Mouse (Mus musculus): ENCODE results near the gene Fgg. TPM values are rescaled to one million over a fixed set of nuclear protein-coding genes. Genes with fewer than 3 reads are reported as not detected.

Gene Fgg
- polyA plus RNA-seq, 1 experiment from 2014 or later: 40.7 TPM

DNA sequence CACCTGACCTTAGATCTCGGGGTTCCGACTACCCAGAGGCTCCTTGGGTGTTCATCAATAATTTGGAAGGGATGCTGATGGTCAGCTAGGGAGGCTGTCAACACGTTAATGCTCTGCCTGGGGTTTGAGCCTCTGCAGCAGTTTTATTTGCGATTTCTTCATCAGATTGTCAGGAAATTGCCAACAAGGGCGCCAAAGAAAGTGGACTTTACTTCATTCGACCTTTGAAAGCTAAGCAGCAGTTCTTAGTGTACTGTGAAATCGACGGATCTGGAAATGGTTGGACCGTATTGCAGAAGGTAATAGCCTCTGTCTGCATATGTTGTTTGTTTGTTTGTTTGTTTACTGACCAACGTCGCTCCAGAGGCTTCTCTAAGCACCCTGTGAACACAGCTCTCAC is 2.8 kb downstream of the Fgg start:
- DNase-seq (ENCODE audit: low spot score): no peak
- H3K4me3 ChIP-seq: no peak overlapping the region
- no peak overlapping the region for H3K27ac ChIP-seq
- H3K27me3 ChIP-seq (ENCODE audit: insufficient read depth, poor library complexity, severe bottlenecking): no peaks in the 10 kb centered on the region; the same call in 1 of the 2 replicates
- no peaks in the 10 kb centered on the region for H3K36me3 ChIP-seq
- H3K4me1 ChIP-seq: no peaks in the 10 kb centered on the region
- WGBS: 75% methylated on average over 11 of the region's 11 CpGs
- H3K9me3 ChIP-seq: no peaks in the 10 kb centered on the region

DNA sequence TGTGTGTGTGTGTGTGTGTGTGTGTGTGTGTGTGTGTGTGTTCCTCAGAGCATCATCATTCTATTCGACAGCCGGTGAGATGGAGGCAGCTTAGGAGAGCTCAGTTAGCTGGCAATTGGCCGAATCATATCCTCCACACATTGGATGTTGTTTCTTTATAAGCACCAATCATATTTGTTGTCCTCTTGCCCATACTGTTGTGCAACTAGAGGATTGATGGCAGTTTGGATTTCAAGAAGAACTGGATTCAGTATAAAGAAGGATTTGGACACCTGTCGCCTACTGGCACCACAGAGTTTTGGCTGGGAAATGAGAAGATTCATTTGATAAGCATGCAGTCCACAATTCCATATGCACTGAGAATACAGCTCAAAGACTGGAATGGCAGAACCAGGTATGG is 3.6 kb downstream of the Fgg start:
- WGBS: 89% methylated on average over 4 of the region's 4 CpGs
- Histone ChIP-seq H3K4me3 (no peak overlapping the region), H3K4me1 (no peaks in the 10 kb centered on the region), H3K36me3 (no peaks in the 10 kb centered on the region), H3K9me3 (no peaks in the 10 kb centered on the region), H3K27ac (no peak overlapping the region), H3K27me3 (ENCODE audit: insufficient read depth, poor library complexity, severe bottlenecking) (no peaks in the 10 kb centered on the region; the same call in 1 of the 2 replicates)
- no peak for DNase-seq (ENCODE audit: low spot score)

DNA sequence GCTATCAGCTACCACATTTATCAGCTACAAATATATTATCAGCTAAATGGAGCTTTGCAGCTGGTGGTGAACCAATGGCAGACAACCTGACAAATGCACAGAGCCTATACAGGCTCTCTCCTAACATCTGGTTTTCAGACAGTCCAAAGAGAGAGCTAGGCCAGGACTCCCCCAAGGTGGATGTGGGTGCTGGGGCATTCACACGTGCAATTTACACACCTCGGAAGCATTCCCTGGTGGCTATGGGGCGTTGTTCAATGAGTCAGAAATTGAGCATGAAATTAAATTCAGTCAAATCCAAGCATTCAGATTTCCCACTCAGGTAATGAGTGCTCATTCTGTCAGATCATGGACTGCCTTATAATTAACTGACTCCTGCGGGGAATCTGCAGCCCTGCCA is 4.0 kb downstream of the Fgg start:
- WGBS: 79% methylated on average over 4 of the region's 4 CpGs
- no peaks in the 10 kb centered on the region for H3K9me3 ChIP-seq
- no peaks in the 10 kb centered on the region for H3K36me3 ChIP-seq
- H3K4me3 ChIP-seq: no peak overlapping the region
- no peak for DNase-seq (ENCODE audit: low spot score)
- no peaks in the 10 kb centered on the region for H3K4me1 ChIP-seq
- no peak overlapping the region for H3K27ac ChIP-seq
- H3K27me3 ChIP-seq (ENCODE audit: insufficient read depth, poor library complexity, severe bottlenecking): no peaks in the 10 kb centered on the region; the same call in 1 of the 2 replicates

DNA sequence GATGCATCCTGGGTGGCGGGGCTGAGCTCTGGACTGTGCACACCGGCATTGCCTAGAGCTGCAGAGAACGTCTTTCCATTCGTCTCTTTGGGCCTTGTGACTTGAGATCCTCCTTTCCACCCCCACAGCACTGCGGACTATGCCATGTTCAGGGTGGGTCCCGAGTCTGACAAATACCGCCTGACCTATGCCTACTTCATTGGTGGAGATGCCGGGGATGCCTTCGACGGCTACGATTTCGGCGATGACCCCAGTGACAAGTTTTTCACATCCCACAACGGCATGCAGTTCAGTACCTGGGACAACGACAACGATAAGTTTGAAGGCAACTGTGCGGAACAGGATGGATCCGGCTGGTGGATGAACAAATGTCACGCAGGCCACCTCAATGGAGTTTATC is 5.1 kb downstream of the Fgg start:
- no peak overlapping the region for H3K27ac ChIP-seq
- no peak overlapping the region for H3K4me3 ChIP-seq
- WGBS: 88% methylated on average over 19 of the region's 19 CpGs

DNA sequence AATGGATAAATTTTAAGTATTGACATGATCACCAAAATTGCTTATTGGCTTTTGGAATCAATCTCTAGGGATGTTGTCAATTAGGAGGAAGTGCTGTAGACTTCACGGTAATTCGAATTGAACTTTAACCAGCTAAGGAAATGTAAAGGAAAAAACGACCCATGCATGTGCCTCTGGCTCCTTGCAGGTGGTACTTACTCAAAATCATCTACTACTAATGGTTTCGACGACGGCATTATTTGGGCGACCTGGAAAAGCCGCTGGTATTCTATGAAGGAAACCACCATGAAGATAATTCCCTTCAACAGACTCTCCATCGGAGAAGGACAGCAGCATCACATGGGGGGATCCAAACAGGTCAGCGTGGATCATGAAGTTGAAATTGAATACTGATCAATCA is 6.4 kb downstream of the Fgg start:
- no peaks in the 10 kb centered on the region for H3K36me3 ChIP-seq
- H3K9me3 ChIP-seq: no peaks in the 10 kb centered on the region
- H3K4me3 ChIP-seq: no peak overlapping the region
- no peaks in the 10 kb centered on the region for H3K27me3 ChIP-seq (ENCODE audit: insufficient read depth, poor library complexity, severe bottlenecking)
- 84% methylated on average over 10 of the region's 10 CpGs for WGBS
- no peaks in the 10 kb centered on the region for H3K4me1 ChIP-seq
- no peak overlapping the region for H3K27ac ChIP-seq
- DNase-seq (ENCODE audit: low spot score): no peak

More for the DNA sequence above, 5.1 kb downstream of the Fgg start:
- Histone ChIP-seq H3K27me3 (ENCODE audit: insufficient read depth, poor library complexity, severe bottlenecking) (no peaks in the 10 kb centered on the region; the same call in 1 of the 2 replicates), H3K9me3 (no peaks in the 10 kb centered on the region), H3K4me1 (no peaks in the 10 kb centered on the region), H3K36me3 (no peaks in the 10 kb centered on the region)
- no peak for DNase-seq (ENCODE audit: low spot score)

DNA sequence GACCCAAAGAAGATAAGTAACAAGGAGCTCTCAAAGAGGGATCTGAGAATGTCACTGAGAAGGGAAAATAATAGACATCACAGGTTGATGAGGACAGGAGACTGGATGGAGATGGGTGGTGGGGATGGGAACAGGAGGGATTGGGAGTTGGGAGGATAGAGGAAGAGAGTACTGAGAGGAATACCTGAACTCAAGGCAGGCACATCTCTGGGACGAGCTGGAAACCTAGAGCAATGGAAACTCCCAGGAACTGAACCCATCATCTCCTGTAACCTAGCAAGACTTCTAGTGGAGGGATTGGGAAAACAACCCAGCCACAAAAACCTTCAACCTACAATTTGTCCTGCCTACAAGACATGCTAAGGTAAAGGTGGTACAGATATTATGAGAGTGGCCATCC is 8.7 kb downstream of the Fgg start:
- Histone ChIP-seq H3K4me1 (no peaks in the 10 kb centered on the region), H3K27ac (no peak overlapping the region), H3K36me3 (no peaks in the 10 kb centered on the region), H3K9me3 (no peaks in the 10 kb centered on the region), H3K4me3 (no peak overlapping the region), H3K27me3 (ENCODE audit: insufficient read depth, poor library complexity, severe bottlenecking) (no peaks in the 10 kb centered on the region)
- no peak for DNase-seq (ENCODE audit: low spot score)
- 73% methylated on average over 1 of the region's 1 CpGs for WGBS

DNA sequence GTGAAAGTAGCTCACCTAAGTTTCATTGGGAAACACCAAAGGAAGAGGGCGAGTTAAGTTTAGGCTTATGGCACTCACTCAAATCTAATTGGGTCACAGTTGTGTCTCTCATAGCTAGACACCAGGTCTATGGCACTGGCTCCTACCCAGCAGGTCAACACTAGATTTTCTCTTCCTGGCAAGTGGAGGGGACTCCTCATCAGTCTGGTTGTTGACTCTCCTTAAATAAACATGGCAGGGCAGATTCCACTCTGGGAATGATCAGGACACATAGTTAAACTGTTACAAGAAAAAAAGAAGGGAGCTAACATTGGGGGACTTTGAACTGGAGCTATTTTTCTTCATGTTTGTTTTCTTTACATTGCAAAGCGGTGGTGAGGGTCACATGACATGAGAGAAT is 12.9 kb downstream of the Fgg start:
- no peak for DNase-seq (ENCODE audit: low spot score)
- Histone ChIP-seq H3K27ac (no peak overlapping the region), H3K27me3 (ENCODE audit: insufficient read depth, poor library complexity, severe bottlenecking) (no peaks in the 10 kb centered on the region), H3K4me1 (no peaks in the 10 kb centered on the region), H3K36me3 (no peaks in the 10 kb centered on the region), H3K4me3 (no peak overlapping the region), H3K9me3 (no peaks in the 10 kb centered on the region)
- 77% methylated on average over 2 of the region's 2 CpGs for WGBS

DNA sequence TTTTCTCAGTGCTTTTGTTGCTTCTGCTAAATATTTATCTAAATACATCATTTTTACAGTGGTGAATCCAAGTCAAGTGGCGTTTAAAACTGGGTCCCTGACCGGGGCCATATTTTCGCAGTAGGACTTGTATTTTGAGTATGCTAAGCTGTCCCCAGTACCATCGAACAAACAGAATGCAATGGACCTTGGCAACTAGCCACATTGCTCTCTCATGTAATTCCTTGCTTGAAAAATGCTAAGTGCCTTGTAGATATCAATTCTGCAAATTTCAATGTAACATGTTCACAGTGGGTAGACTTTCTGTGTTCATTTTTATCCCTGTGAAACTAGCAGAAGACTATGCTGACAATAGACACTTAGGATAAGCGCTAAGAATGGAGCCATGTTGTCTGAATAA is 13.7 kb downstream of the Fgg start:
- H3K36me3 ChIP-seq: no peaks in the 10 kb centered on the region
- DNase-seq (ENCODE audit: low spot score): no peak
- no peaks in the 10 kb centered on the region for H3K9me3 ChIP-seq
- H3K27ac ChIP-seq: no peak overlapping the region
- H3K4me1 ChIP-seq: no peaks in the 10 kb centered on the region
- no peaks in the 10 kb centered on the region for H3K27me3 ChIP-seq (ENCODE audit: insufficient read depth, poor library complexity, severe bottlenecking)
- WGBS: 89% methylated on average over 5 of the region's 5 CpGs
- no peak overlapping the region for H3K4me3 ChIP-seq

DNA sequence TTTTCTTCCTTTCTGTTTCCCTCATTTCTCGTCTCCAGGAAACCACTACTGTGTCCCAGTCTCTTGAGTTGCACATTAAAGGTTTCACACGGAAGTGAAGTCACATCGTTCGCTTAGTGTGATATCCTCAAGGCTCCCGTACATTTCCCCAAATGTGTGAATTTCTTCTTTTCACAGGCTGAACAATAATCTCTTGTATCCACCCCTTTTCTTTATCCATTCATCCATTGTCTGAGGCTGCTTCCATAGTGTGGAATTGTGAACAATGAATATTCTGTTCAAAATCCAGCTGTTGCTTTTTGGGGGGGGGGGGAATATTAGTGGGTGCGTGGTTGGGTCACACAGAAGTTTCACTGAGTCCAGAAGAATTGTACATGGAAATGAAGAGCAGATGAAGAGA is 17.5 kb downstream of the Fgg start:
- no peak overlapping the region for H3K4me3 ChIP-seq
- DNase-seq (ENCODE audit: low spot score): no peak
- H3K4me1 ChIP-seq: no peaks in the 10 kb centered on the region
- no peaks in the 10 kb centered on the region for H3K27me3 ChIP-seq (ENCODE audit: insufficient read depth, poor library complexity, severe bottlenecking)
- H3K9me3 ChIP-seq: no peaks in the 10 kb centered on the region
- 81% methylated on average over 6 of the region's 6 CpGs for WGBS
- H3K27ac ChIP-seq: no peak overlapping the region
- H3K36me3 ChIP-seq: no peaks in the 10 kb centered on the region

DNA sequence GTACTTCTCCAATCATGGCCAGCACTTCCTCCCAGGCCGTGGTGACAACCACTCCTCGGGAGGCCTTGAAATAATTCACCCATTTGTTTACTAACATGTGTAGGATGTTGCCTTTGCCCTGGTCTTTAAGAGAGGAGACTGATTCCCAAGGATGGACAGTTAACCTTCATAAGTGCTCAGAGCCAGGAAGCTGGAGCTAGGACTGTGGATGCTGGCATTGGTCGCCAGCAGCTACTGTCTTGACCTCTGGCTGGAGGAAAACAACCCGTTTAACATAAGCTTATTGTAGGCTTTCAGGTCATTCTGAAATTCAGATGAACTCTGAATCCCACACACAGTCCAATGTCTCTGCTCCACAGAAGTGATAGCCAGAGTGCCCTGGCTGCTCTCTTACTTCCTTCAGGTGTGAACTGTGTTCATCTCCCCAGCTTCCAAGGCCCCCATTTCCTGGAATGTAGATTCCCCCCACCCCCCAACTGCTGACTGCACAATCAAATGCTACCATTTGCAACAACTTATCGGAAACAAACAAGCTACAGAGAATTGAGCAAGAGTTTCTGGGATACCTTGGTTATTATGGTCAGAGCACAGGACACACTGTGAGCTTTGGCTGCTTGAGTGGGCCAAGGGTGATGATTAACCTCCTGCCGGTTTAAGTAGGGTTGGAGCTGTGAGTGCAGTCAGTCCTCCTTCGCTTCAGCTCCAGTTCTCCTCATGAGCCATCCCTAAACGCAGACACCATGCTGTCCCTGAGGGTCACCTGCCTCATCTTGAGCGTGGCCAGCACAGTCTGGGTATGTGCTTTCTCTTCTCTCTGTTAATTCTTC is 18.2 kb downstream of the Fgg start, which contains the start of gene Fga:
Gene Fga, plus strand, starts transcription at position 602 of the 827 bp plus-strand sequence.
- Histone ChIP-seq H3K4me1 (no peaks in the 10 kb centered on the region), H3K27me3 (ENCODE audit: insufficient read depth, poor library complexity, severe bottlenecking) (no peaks in the 10 kb centered on the region), H3K9me3 (no peaks in the 10 kb centered on the region), H3K27ac (no peak within 1 kb of the TSS), H3K4me3 (no peak within 1 kb of the TSS), H3K36me3 (no peaks in the 10 kb centered on the region)
- WGBS: 74% methylated on average over 9 of the region's 9 CpGs
- no peak for DNase-seq (ENCODE audit: low spot score)

DNA sequence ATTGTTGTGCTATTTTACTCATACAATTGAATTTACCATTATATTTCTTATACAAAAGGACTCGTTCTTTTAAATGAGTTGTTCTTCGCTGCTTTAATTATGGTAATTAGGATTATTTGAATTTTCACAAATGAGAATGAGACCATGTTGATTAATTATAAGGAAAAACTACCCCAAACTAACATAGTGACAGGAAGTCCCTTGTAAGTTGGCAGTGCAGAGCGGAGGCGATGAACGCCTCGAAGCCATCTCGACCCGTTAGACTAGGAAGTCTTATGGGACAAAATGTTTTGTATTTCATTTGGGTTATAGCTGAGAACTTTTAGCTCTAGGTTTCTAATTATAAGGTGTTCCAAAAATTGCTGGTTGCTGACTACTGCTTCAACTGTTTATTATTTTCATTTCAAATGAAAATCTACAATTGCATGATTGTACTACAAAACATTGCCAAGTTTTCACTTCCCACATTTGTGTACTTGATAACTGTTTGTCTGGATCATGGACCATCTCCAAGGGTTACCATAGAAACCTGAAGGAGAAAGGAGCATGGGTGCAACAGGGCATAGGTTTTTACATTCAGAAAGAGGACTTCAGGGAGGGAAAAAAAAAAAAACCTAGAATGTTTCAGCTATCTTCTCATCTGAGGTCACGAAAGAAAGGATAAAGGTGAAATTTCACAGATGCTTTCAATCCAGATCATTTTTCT is 20.2 kb downstream of the Fgg start:
- no peaks in the 10 kb centered on the region for H3K9me3 ChIP-seq
- WGBS: 84% methylated on average over 9 of the region's 9 CpGs
- H3K4me3 ChIP-seq: no peak overlapping the region
- H3K4me1 ChIP-seq: no peaks in the 10 kb centered on the region
- no peak overlapping the region for H3K27ac ChIP-seq
- no peaks in the 10 kb centered on the region for H3K36me3 ChIP-seq
- H3K27me3 ChIP-seq (ENCODE audit: insufficient read depth, poor library complexity, severe bottlenecking): no peaks in the 10 kb centered on the region
- no peak for DNase-seq (ENCODE audit: low spot score)

DNA sequence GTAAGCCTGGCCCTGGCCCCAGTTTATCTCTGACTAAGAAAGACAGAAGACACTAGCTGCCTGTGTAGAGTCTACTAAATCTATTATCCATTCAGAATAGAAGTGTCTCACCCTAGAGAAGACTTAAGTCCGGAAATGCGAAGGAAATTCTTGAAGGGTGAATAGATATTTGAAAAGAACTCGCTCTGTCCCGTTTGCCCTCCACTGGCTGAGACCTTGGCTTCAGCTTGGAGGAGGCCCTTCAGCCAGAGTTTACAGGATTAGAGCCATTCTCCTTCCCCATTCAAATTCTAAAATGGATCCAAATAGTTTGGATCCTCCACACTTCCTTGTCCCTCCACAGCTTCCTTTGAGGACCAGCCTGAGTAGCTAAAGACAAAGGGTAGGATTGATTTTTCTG is 22.8 kb downstream of the Fgg start:
- Histone ChIP-seq H3K36me3 (no peaks in the 10 kb centered on the region), H3K4me1 (no peaks in the 10 kb centered on the region), H3K9me3 (no peaks in the 10 kb centered on the region), H3K27ac (no peak overlapping the region), H3K27me3 (ENCODE audit: insufficient read depth, poor library complexity, severe bottlenecking) (0 out of 2 replicates have a peak, but pooled peaks cover 3% of the 10 kb centered on the region), H3K4me3 (no peak overlapping the region)
- WGBS: 86% methylated on average over 4 of the region's 4 CpGs
- DNase-seq (ENCODE audit: low spot score): no peak

DNA sequence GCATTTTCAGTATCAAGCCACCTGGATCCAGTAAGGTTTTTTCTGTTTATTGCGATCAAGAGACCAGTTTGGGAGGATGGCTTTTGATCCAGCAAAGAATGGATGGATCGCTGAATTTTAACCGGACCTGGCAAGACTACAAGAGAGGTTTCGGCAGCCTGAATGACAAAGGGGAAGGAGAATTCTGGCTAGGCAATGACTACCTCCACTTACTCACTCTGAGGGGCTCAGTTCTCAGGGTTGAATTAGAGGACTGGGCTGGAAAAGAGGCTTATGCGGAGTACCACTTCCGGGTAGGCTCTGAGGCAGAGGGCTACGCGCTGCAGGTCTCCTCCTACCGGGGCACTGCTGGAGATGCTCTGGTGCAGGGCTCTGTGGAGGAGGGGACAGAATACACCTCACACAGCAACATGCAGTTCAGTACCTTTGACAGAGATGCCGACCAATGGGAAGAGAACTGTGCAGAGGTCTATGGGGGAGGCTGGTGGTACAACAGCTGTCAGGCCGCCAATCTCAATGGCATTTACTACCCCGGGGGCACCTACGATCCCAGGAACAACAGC is 25.3 kb downstream of the Fgg start:
- H3K4me1 ChIP-seq: no peaks in the 10 kb centered on the region
- no peak for DNase-seq (ENCODE audit: low spot score)
- 43% methylated on average over 13 of the region's 13 CpGs for WGBS
- no peaks in the 10 kb centered on the region for H3K36me3 ChIP-seq
- 0 out of 2 replicates have a peak, but pooled peaks cover 3% of the 10 kb centered on the region for H3K27me3 ChIP-seq (ENCODE audit: insufficient read depth, poor library complexity, severe bottlenecking)
- H3K9me3 ChIP-seq: no peaks in the 10 kb centered on the region
- peak overlapping the region; percentile 24 for H3K4me3 ChIP-seq
- no peak overlapping the region for H3K27ac ChIP-seq
